Mouse (Mus musculus): Measurements from ENCODE around the gene Yeats4.
A peak's percentile ranks its signal among the peaks of the same experiment; 100 is the strongest.

The Yeats4 gene

DNA sequence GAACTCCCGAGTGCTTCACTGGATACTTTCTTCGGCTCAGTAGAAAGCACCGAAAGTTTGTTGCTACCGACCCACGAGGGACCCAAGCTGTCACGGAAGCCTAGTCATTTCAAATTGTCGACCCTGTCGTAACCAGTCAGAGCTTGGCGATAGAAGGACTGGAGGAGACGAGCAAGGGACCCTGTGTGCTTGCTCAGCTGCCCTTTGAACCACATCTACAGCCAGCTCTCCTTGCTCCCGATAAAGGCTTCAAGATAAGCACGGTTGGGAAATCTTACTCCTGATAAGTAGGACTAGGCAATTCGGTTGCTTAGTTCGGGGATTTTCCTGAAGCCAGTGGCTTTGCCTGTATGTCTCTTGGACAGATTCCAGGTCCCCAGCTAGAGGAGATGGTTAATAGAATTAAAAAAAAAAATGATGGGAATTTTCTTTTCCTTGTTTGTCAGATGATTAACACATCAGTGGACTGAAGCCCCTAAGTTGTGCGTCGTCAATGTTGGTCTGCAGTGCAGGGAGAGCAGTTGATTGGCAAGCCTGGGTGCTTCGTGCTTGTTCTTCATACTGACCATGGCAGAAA is 21.2 kb downstream of the Yeats4 start:
- no peak for DNase-seq (ENCODE audit: low spot score in 2 of 2)

DNA sequence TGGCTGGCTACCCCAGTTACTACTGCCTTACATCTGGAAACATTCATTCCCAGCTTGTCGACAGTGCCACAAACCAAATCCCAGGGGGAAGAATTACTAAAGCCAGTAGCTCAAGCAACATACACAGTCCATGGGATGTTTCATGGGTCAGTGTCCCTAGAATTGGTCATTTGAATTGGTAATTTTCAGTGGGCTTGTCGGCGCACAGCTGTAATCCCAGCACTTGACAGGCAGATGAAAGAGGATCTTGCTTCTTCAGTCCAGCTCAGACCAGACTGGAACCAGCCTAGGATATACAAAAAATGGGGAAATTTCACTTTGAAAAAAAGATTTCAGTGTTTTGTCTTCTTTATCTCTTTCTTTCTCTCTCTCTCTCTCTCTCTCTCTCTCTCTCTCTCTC is 24.6 kb downstream of the Yeats4 start:
- no peak for DNase-seq (ENCODE audit: low spot score in 2 of 2)

DNA sequence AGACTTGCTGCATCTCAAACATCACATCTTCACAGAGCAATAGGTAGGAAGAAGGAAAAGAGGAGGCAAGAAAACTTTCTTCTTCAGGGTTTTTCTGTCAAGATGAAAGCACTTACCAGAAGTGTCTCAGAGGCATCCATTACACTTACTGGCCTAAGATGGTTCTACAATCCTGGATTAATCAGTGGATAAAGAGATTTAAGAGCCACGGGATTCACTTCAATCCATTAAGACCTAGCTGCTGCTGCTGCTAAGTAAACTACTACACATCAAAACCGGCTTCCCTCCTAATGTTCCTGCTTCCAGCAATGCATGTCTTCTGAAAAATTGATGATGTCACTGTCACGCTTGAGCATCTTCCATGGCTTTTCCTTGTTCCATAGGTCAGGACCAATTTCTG is 27.6 kb downstream of the Yeats4 start:
- no peak for DNase-seq (ENCODE audit: low spot score in 2 of 2)

DNA sequence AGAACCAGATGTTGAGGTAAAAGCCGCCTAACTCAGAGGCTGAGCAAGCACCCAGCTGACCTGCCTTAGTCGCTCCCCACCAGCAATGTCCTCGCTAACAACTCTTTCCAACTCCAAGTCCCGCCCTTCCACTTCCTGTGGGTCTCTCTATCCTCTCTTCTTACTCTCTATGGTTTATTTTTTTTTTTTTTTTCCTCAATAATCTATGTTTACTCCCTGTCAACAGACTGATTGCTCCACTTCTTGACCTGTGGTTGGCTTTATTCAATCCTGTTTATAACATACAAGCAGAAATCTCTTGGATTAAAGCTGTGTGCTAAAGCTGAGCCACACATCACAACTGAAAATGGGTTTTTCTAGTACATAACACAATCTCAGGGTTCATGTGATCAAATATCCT is 28.6 kb downstream of the Yeats4 start:
- no peak for DNase-seq (ENCODE audit: low spot score in 2 of 2)

DNA sequence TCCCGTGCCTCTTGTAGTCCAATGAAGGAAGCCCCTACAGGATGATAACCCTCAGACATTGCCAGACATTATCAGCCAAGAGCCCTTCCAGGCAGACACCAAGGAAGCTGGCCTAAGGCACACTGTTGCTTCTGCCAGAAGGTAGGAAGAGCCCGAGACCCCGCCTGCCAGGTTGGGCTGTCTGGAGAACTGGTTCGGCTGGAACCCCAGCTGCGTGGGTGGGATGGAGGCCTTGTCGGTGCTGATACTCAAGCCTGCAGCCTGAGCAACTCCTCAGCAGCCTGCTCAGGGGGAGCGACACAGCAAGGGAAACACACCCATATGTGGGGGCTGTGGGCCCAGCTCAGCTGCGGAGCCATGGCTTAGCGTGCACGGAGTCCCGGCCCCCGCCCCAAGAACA is 29.3 kb downstream of the Yeats4 start:
- DNase-seq (ENCODE audit: low spot score in 2 of 2): no peak

DNA sequence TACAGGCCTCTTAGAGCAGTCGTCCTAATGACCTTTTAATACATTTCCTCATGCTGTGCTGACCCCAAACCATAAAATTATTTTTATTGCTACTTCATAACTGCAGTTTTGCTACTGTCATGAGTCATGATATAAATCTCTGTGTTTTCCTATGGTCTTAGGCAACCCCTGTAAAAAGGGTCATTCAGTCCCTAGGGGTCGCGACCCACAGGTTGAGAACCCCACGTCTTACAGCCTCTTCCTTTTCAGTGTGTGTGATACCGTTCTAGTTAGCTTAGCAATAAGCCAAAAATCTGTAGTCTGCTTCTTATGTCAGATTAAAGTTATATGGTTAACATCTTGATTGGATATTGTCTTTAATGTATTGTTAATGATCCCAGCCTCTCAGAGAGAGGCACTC is 30.9 kb downstream of the Yeats4 start:
- DNase-seq (ENCODE audit: low spot score in 2 of 2): no peak

DNA sequence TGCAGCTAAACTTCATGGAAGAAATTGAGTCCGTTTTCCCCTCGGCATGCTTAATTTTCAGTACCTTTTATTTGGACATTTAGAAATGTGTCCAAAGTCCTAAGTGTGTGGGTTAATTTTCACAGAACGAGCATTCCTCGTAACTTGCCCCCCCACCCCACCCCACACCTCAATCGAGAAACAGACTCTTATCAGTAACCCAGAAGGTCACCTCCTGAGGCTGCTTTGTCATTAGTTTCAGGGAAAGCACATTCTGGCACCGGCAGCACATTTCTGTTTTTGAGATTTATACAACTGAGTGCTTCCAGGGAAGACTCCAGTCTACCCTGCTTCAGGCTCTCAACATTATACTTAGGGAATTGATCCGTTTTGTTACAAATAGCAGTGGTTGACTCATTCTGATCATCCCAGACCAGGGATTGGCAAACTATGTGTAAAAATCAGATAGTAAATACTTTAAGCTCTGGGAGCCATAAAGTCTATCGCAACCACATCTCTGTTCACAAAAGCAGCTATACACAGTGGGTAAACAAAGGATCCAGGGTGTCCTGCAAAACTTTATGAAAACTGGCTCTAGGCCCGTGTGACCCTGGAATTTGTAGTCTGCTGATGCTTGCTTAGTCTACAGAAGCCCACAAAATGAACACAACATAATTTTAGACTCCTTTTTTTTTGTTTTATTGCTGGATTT is 38.8 kb downstream of the Yeats4 start:
- DNase-seq (ENCODE audit: low spot score in 2 of 2): no peak

DNA sequence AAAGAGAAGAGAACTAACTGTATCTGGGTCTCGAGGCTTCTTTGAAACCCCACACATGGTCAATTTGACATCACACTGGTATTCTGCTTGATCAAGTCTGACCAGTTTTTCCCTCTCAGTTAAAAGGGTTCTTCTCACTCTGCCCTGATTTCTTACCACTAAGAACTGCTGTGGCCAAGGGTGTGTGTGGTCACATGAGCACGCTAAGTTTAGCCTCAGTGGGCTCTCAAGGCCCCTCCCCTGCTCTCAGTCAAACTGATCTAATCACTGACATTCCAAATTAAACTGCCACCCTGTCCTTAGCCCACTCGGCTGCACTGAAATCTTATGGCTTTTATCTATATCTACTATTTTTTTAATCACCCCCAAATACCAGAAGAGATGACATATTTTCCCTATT is 43.2 kb downstream of the Yeats4 start:
- no peak for DNase-seq (ENCODE audit: low spot score in 2 of 2)

DNA sequence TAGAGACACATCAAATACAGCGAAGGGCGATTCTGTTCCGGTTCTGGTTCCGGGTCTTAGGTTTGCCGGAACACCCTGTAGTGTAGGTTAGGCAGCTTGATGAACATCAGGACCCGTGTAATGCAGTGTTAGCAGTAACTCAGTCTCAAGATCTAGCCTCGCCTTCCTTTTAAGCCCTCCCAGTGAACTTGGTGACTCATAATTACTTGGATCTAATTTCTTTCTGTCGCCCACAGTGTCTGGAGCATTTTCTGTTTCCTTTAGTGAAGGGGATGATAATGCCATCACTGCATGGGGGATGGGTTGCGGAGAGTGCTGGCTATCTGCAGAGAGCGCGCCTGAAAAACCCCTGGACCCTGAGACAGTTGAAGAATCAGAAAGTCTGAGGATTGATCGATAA is 49.7 kb downstream of the Yeats4 start:
- DNase-seq (ENCODE audit: low spot score in 2 of 2): no peak

DNA sequence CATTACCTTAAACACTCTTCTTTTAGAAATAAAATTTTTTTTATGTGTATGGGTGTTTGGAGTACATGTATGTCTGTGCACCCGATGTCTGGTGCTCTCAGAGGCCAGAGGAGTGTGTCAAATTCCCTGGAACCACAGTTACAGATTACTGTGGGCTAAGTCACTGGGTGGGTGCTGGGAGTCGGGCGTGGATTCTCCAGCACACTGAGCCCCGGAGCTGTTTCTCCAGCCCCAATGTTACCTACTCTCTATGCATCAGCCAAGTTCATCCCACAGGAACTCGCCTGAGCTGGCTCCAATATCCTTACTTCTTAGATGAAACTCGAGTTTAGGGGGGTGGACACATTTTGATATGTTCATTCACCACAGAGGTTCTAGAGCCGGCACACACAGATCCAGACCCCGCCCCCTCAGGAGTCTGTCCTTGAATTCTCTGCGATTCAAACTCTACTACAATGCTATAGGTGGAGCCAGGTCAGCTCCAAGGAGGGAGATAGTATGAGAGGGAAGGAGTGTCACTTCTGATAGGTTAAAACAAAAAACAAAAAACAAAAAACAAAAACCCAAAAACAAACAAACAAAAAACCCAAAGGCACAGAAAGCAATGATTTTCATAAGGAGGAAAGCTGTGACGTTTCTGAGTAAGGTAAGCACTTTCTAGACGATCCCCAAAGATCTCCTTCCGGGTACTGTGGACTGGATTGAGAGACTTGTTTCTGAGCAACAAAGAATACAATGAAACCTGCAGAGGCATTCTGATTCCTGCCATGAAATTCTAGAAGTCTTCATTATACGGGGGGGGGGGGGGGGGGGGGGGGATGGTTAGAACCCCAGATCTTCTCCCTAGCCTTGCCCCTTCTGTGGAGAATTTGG is 50.5 kb downstream of the Yeats4 start:
- no peak for DNase-seq (ENCODE audit: low spot score in 2 of 2)

DNA sequence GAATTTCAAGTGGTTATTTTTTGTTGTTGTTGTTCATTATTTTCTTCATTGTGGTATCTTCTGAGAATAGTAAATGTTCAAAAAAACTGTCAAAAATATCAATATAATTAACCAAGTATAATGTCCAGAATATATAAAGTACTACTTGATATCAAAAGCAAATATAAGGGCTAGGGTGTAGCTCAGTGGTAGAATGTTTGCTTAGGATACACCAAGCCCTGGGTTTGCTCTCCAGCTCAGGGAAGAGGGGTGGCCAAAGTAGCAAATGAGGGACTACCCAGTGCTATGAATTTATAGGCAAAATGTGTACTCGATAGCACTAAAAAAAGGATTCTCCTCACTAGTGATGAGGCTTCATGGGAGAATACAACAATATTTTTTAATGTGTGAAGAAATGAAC is 51.2 kb downstream of the Yeats4 start:
- DNase-seq (ENCODE audit: low spot score in 2 of 2): no peak

DNA sequence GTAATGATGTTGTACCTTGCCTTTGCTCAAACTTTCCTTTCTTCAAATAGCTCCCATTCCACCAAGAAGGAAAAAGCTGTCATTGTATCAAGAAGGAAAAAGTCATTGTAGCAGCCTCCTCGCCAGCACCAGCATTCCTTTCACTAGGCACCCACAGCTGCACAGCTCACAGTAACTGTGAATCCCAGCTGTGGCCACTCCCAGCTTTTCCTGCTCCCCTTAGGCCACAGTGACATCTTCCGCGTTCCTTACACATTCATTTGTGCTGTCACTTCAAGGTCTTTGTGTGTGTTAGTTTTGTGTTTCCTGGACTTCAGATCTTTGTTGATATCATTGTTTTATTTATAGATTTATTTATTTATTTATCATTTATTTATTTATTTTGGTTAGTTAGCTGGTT is 52.2 kb downstream of the Yeats4 start:
- DNase-seq (ENCODE audit: low spot score in 2 of 2): no peak

DNA sequence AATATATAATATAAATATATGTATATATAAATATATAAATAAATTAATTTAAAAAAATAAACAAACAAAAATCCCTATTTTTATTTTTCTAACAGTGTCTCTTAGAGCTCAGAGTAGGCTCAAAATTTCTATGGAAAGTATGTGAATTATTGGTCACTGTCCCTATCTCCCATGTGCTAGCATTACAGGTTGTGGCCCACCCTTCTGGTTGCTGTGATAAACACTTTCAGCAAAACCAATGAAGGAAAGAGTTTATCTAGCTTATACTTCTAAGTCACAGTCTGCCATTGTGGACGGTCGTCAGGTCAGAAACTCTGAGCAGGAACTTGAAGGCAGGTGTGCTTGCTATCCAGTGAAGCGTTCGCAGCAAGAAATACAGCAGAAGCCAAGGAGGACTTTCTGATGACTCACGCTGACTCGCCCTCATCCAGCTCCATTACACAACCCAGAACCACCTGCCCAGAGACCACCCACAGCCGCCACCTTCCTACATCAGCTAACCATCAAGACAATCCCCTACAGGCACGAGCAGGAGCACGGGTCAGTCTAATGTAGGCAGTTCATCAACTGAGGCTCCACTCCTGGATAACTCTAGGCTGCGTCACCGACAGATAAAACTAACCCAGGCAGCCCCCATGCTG is 57.4 kb downstream of the Yeats4 start:
- peak in 1 of 2 experiments; percentile 48 for DNase-seq (ENCODE audit: low spot score in 2 of 2)
